Mouse (Mus musculus): ENCODE measurements around the gene Slk. TPM values are rescaled to one million over a fixed set of nuclear protein-coding genes. Genes with fewer than 3 reads are reported as not detected.
"Not testable (repeated sequence)": the region's sequence is repeated elsewhere in the genome, so short reads cannot be mapped to it uniquely, and the experiment has no call there.

The Slk gene
- polyA plus RNA-seq, 1 experiment, result 11.5 TPM

GRCm38 (mm10) chr19:47570042-47570441 is 9.4 kb upstream of the Slk start:
- DNase-seq (ENCODE audit: low read depth), result no peak

- not testable (repeated sequence) for DNase-seq (ENCODE audit: low read depth)
These were observed 7.5 kb upstream of the Slk start for GRCm38 (mm10) chr19:47571981-47572380.

GRCm38 (mm10) chr19:47573718-47574117 is 5.8 kb upstream of the Slk start:
- no peak for DNase-seq (ENCODE audit: low read depth)

GRCm38 (mm10) chr19:47578581-47579224 is 775 bp upstream of the Slk start:
- no peak for DNase-seq (ENCODE audit: low read depth)

GRCm38 (mm10) chr19:47579788-47580631 is 532 bp downstream of the Slk start:
- no peak for DNase-seq (ENCODE audit: low read depth)

- no peak for DNase-seq (ENCODE audit: low read depth)
These were observed 6.3 kb downstream of the Slk start for GRCm38 (mm10) chr19:47585772-47586171.

GRCm38 (mm10) chr19:47587009-47587408 is 7.5 kb downstream of the Slk start:
- no peak for DNase-seq (ENCODE audit: low read depth)

GRCm38 (mm10) chr19:47608513-47608912 is 29.0 kb downstream of the Slk start:
- no peak for DNase-seq (ENCODE audit: low read depth)

- DNase-seq (ENCODE audit: low read depth), result no peak
These were observed 34.0 kb downstream of the Slk start for GRCm38 (mm10) chr19:47613442-47613841.

- no peak for DNase-seq (ENCODE audit: low read depth)
These were observed 42.0 kb downstream of the Slk start for GRCm38 (mm10) chr19:47621478-47621877.

- no peak for DNase-seq (ENCODE audit: low read depth)
These were observed 45.6 kb downstream of the Slk start for GRCm38 (mm10) chr19:47624940-47625711.

GRCm38 (mm10) chr19:47627450-47627849 is 48.0 kb downstream of the Slk start:
- no peak for DNase-seq (ENCODE audit: low read depth)

- DNase-seq (ENCODE audit: low read depth), result no peak
These were observed 49.6 kb downstream of the Slk start for GRCm38 (mm10) chr19:47629068-47629467.

- DNase-seq (ENCODE audit: low read depth), result no peak
These were observed 50.9 kb downstream of the Slk start for GRCm38 (mm10) chr19:47630381-47630780.

- DNase-seq (ENCODE audit: low read depth), result no peak
These were observed 52.3 kb downstream of the Slk start for GRCm38 (mm10) chr19:47631799-47632198.

- no peak for DNase-seq (ENCODE audit: low read depth)
These were observed 55.9 kb downstream of the Slk start for GRCm38 (mm10) chr19:47635380-47635779.

- no peak for DNase-seq (ENCODE audit: low read depth)
These were observed 64.4 kb downstream of the Slk start for GRCm38 (mm10) chr19:47643910-47644309.

GRCm38 (mm10) chr19:47645583-47645982 is 66.1 kb downstream of the Slk start:
- no peak for DNase-seq (ENCODE audit: low read depth)

- no peak for DNase-seq (ENCODE audit: low read depth)
These were observed 67.1 kb downstream of the Slk start for GRCm38 (mm10) chr19:47646508-47647120.

- no peak for DNase-seq (ENCODE audit: low read depth)
These were observed 69.6 kb downstream of the Slk start for GRCm38 (mm10) chr19:47649071-47649470.

- no peak for DNase-seq (ENCODE audit: low read depth)
These were observed 71.1 kb downstream of the Slk start for GRCm38 (mm10) chr19:47650366-47651159.

Measured in gonadal fat pad, adult 2 months (tissue).